Mouse (Mus musculus): ENCODE results near the gene Ift140.

Ift140 gene

DNA sequence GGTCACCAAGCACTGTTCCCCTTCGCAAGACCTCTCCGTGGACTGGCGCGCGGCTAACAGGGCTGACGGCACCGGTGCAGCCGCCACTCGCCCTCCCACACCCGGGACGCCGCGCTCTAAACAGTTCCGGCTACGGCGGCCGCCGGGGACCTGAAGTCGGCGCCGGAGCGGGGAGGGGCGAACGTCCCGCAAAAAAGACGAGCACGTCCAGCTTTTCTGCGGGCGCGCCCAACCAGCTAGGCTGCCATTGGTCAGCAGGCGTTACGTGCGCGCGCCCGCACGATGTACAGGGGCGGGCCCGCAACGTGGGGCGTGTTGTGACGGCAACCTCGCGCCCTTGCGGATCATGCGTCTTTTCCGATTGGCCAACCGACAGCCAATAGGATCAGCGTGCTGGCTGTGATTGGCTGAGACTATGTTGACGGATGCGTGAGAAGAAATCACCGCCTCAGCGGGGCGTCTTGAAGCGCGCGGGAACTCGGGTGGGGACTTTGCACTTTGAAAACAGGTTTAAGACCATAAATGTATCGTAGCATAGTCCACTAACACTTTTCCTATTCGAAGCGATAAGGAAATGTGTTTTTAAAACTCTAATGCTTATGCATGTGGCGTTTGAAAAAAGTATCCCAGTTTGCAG is at the start of gene Ift140, which contains the start of gene Cramp1l:
Gene Ift140, plus strand, starts transcription at position 431 of the 637 bp plus-strand sequence.
Gene Cramp1l, minus strand, starts transcription at position 134 of the 637 bp plus-strand sequence.
- peak; percentile 99 for DNase-seq (ENCODE audit: extremely low read depth, insufficient read length, low spot score)

DNA sequence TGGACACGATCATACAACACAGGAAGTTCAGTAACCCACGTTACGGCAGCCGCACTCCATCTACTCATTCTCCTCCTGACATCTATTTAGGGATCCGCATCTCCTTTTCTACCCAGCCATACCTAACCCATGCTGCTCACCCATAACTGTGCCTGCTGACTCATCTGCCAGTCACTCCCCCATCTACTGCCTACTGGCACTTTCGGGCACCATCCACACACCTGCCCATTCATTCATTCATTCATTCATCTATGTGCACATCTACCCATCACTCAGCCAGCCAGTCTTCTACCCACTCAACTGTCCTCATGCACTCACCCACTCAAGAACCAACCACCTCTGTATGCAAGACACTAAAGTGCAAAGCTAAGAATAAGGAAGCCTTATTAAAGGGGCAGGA is 28.7 kb upstream of the Ift140 start:
- DNase-seq (ENCODE audit: extremely low read depth, insufficient read length, low spot score), result no peak

DNA sequence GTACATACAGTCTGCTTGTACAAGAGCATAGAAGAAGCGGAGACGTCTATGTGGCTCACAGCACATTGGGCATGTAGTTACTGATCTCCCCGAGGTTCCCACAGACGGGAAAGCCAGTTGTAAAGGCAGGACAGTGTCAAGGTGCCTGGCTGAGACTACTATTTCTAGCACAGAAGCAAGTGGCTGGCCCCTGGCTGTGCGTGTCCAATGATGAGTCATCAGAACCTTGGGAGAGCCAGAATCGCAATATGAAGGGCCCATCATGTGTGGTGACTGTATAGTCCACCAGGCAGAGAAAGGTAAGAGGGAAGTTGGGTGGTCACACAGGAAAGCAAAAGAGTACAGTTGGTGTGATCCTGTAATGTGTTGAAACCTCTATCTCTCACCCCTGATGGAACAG is 21.2 kb upstream of the Ift140 start:
- no peak for DNase-seq (ENCODE audit: extremely low read depth, insufficient read length, low spot score)

DNA sequence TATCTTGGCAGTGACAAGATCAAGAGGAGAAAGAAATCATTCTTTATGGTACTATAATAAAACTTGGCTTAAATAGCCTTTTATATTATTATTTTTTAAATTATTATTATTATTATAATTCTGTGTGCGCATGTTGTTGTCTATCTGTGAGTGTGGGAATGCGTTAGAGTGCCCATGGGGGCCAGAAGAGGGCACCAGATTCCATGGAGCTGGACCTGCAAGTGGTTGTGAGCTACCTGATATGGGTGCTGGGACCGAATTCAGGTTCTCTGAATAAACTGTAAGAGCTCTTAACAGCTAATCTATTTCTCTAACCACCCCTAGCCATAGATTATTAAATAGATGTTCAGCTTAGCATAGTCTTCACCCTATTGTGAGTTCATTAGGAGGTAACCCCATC is 10.8 kb upstream of the Ift140 start:
- no peak for DNase-seq (ENCODE audit: extremely low read depth, insufficient read length, low spot score)

DNA sequence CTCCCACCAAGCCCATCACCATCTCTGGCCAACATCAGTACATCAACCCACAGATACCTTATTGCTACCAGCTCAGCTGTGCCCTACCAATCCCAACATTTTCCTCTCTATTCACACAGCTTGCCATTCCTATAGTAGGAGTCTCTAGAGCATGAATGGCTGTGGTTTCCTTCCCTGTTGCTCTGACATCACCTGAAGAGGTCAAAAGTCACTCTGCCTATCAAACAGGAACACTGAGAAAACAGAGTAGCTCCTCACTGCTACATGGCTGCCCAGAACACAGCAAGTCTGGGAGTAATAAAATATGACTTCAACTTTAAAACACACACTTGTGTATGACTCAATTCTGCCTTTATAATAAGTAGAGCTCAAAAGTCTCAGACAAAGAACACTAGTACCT is 8.4 kb upstream of the Ift140 start:
- DNase-seq (ENCODE audit: extremely low read depth, insufficient read length, low spot score), result no peak

DNA sequence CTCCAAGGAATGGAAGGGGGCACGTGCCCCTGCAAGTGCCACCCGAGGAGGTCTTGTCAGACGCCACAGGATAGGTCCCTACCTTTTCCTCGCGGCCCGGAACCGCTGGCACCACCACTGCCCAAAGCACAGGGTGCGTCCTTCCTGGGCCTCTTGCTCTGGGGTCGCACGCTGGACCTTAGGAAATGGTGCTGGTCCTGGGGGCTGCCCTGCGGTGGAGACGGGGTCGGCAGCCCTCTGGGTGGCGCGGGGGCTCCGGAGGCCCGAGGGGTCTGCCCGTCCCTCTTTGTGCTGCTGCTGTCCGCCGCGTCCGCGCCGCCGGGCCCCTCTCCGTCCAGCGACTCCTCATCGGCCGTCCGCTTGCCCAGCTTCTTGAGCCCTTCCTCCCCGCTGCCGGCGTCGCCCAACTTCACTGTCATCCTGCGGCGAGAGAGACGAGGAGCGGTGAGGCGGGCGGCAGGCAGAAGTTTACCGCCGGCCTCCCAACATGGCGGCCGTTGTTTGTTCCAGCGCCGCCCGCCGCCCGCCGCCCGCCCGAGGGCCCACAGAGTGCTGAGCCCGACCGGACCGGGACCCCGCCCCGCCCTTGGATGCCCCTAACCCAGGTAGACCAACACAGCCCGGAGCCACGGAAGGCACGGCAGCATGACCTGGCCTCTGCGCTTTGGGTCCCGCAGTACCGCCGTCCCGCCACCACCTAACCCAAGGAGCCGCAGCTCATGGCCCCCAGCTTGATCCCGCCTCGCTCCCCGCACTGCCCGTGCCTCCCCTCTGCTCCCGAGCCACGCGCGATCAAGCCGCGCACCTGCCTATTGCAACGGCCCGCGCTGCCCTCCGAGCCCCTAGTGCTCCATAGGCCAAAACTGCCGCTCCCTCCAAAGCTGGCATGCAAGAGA is 2.0 kb upstream of the Ift140 start:
- peak; percentile 50 for DNase-seq (ENCODE audit: extremely low read depth, insufficient read length, low spot score)

DNA sequence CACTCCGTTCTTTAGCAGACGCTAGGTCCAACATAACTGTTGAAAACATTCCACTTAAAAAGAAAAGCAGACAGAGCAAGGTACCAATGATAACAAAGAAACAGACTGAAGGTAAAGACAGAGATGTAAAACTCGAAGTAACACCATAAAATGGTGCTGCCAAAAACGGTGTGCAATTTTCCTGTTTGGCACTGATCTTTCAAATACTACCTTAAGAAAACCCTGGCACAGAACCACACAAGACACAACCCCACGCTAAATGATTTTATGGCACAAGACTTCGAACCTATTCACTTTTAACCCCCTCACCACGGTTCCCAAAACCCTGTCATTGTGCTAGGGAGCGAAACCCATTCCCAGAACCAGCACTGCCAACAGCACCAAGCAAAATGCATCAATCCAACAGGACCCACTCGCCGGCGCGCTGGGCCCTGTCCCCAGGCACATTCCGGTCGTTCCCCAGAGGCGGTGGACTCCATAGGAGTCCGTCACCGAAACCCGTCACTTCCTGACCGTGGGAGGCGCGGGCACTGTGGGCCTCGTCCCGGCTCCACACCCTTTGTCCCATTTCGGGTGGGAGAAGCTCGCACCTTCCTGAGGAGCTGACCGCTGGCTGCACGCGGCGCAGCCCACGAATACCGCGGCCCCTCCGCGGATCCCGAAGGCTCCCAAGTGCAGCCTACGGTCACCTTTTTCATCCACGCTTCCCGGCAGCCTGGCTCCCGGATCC is 879 bp upstream of the Ift140 start:
- DNase-seq (ENCODE audit: extremely low read depth, insufficient read length, low spot score), result no peak

DNA sequence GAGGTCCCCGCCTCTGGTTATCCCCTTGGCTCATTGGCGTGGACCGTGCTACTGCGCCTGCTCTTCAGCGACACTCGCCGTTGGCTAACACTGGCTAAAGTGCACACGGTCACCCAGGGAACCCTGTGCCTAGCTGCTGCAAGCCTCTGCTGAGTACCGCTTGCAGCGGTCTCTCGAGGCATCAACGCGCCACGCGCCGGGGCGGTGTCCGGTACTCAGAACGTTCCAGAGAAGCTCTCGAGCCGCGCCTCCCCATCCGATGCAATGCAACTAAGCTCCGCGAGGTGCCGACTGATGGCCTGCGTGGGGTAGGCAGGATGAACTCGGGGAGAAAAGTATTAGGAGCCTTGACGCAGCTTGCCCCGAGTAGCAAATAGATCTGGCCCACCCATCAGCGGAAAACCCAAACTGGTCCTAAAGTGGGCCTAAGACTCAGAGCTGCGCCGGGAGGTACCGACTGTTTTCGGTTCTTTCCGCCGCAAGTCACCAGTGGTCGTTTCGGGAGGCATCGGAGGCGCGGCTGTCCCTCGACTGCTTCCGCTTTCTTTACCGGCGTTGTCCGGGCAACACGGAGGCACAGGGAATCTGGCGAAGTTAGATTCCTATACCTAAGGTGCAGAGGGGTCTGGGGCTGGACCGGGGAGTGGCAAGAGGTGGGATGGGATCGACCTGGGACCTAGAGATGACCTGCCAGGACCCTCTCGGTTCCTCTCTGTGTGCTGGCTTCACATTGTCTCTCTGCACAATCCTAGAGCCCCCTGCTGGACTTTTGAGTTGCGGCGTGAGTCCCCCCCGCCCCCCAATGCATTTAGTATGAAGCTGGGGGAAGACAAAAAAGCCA is 627 bp downstream of the Ift140 start:
- DNase-seq (ENCODE audit: extremely low read depth, insufficient read length, low spot score), result peak; percentile 83

DNA sequence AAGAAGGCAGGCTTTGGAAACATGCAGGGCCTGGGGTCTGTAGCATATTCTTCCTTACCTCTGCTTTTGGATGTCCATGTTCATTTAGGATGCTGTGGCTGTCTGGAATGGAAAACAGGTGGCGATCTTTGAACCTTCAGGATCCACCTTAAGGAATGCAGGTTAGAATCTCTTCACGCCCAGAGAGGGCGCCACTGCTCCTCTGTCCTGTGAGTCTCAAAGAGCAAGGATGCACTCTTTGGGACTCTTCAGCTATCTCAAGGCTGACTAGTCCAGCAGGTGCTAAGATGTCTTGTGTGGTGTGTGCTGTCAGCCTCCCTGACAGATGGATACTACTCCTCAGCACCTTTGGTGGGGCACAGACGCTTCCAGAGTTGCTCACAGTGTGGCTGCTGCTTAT is 20.3 kb downstream of the Ift140 start:
- DNase-seq (ENCODE audit: extremely low read depth, insufficient read length, low spot score), result no peak

DNA sequence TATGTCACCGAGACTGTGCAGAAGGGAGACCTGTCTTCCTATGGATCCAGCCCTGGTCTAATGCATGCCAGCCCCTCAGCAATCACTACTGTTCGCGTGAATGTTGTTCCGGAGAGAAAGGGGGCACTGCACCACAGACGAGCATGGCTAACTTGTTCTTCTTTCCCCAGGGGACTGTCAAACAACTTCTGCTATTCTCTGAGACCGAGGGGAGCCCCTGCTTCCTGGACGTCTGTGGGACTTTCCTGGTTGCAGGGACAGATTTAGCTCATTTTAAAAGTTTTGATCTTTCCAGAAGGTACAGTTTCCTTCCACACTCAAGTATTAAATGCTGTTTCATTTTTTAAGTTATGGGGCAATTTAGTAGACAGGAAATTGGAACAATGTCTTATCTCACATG is 29.0 kb downstream of the Ift140 start:
- no peak for DNase-seq (ENCODE audit: extremely low read depth, insufficient read length, low spot score)

DNA sequence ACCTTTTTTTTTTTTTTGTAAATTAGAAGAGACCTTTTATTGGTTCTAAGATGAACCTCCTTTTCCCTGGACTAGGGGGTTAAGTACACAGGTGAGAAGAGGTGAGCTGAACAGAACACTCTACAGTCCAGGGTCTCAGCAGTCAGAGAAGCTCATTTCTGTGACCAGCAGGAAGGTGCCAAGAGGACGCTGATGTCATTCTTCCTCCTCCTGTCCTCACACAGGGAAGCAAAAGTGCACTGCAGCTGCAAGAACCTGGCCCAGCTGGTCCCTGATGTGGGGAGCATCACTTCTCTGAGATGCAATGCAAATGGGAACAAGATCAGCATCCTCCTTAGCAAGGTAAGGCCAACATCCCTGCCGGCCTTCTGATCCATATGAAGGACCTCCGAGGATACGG is 29.4 kb downstream of the Ift140 start:
- no peak for DNase-seq (ENCODE audit: extremely low read depth, insufficient read length, low spot score)

DNA sequence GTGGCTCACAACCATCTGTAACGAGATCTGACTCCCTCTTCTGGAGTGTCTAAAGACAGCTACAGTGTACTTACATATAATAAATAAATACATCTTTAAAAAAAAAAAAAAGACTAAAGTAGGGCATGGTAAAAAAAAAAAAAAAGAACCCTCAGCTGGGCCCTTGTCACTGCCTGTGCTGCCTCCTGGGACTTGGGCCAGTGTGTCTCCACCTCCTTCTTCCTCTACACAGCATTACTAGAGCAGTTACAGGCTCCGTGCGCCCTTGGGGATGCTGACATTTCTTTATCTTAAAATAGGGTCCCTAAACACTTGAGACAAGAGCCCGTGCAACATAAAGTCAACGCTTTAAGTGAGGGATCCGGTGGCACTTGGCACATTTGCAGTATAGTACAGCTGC is 31.3 kb downstream of the Ift140 start:
- no peak for DNase-seq (ENCODE audit: extremely low read depth, insufficient read length, low spot score)

DNA sequence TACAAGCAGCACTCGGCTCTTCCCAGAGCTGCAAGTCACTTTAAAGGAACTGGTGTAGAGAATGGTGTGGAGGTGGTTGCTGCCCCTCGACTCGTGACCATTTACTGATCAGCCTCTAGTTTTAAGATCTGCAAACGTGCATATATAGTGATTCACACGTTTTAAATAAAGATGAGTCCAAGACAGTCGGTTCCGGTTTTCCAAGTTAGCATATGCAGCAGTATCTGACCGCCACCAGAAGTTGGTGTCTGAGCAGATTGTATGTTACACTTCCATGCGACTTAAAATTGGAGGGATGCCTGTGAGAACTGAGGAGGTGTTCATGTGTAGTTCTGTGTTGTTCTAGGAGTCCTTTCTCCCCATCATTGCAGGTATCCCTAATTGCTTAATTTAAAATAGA is 37.4 kb downstream of the Ift140 start:
- no peak for DNase-seq (ENCODE audit: extremely low read depth, insufficient read length, low spot score)

DNA sequence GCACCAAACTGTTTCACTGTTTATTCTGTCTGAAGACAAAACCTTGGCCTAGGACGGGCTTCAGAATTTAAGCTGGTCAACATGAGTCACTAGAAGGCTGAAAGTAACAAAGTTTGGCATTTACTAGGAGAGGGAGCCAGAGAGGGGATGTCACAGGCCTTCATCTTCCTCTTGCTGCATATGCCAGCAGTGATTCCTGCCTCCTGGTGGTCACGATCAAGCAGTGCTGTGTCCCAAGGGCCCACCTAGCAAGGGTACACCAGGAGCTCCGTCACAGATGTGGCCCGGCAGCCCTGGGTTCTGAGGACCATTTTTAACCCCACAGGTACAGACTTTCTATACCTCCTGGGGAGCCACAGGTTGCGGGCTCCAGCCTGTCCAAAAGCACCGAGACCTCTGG is 41.2 kb downstream of the Ift140 start:
- DNase-seq (ENCODE audit: extremely low read depth, insufficient read length, low spot score), result no peak

DNA sequence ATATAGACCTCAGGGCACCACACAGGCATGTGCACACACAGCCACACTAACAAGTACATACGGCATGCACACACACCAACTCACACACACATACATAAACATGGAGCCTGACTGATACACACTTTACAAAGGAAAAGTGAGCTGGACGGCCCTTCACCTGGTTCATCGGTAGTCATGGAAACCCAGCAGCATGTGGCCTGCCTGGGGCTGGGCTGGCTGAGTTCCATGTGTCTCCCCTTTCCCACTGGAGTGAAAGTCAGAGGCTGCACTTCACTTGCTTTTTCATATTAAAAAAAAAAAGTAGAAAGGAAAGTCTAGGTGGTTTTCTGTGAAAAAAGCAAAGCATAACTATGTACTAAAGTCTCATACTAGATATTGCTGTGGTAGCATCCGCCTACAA is 47.4 kb downstream of the Ift140 start:
- DNase-seq (ENCODE audit: extremely low read depth, insufficient read length, low spot score), result no peak

DNA sequence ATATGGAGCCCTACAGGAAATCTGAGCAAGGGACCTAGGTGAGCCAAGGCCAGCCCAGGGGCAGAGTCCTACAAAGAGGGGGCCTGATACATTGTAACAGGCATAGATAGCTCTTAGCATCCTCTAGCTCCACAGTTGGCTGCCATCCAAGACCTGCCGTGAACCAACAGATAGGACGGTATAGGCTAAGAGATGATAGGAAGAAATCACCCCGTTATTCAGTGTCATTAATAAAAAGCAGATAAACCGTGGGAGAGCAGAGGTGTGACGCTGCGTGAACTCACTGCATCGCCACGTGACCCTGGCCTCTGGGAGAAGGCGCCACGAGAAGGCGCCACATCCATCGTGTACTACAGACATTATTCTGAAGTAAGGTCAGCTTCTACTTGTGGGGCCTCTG is 48.0 kb downstream of the Ift140 start:
- no peak for DNase-seq (ENCODE audit: extremely low read depth, insufficient read length, low spot score)

DNA sequence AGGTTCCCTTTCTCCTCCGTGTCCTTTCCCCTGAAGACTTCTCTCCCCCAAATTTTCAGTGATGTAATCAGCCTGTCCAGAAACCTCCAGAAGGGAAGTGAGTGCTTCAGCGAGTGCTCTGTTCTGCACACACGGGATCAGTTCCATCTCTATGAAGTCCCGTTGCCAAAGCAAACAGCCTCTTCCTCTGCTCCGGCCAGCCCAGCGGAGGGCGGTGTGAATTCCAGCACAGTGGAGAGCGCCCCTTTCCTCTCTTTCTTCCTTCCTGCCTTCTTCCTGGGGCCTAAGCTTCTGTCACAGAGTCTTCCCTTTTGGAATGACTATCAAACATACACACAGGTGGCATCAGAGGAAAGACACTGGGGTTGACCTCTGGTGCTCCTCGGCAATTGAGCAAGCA is 48.5 kb downstream of the Ift140 start:
- DNase-seq (ENCODE audit: extremely low read depth, insufficient read length, low spot score), result no peak

DNA sequence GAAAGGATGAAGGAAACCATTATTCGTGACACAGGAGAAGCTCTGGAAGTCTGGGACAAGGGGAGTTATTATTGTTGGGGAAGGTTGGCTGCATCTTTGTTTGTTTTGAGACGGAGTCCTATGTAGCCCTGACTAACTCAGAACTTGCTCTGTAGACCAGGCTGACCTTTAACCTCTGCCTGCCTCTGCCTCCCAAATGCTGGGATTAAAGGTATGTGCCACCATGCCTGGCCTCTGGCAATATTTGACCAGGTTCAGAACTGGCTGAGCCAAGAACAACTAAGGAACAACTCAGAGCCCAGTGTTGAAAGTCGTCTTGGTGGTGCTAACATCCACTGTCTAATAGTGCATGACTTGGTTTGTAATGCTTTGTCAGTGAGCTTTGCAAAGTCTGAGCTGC is 49.3 kb downstream of the Ift140 start:
- no peak for DNase-seq (ENCODE audit: extremely low read depth, insufficient read length, low spot score)

DNA sequence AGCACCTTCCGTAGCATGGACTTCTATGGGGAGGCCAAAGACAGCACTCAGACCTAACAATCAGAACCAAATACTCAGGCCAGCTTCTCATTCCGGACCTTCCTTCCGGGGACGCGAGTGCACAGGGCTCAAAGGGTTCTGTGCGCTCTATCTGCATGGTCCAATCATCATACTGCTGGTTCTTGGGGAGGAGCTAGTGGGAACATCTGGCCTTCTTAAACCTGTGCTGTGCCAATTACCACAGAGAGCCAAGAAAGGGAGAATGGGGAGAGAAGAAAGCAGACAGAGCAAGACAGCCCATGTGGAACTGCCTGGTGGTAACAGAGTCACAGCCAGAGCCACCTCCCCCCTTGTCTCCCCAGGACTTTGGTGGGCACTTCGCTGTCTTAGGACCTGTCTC is 50.7 kb downstream of the Ift140 start:
- no peak for DNase-seq (ENCODE audit: extremely low read depth, insufficient read length, low spot score)

DNA sequence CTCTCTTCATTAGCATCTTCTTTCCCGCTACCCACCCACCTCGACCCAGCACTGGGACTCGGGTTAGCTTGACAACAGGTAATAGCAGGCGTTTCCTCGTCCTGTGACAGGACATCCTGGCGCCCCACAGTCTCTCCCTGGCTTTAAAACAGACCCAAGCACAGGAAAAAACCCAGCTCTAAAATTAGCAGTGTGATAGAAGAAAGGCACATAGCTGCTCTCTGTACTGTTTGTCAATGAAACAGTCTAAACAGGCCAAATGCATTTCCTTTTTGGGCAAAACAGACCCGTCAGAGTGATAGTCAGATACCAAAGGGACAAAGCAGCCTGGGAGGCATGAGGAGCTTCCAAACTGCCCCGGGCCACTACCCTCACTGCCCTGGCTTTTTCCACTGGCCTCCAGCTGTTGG is 51.6 kb downstream of the Ift140 start:
- DNase-seq (ENCODE audit: extremely low read depth, insufficient read length, low spot score), result no peak

DNA sequence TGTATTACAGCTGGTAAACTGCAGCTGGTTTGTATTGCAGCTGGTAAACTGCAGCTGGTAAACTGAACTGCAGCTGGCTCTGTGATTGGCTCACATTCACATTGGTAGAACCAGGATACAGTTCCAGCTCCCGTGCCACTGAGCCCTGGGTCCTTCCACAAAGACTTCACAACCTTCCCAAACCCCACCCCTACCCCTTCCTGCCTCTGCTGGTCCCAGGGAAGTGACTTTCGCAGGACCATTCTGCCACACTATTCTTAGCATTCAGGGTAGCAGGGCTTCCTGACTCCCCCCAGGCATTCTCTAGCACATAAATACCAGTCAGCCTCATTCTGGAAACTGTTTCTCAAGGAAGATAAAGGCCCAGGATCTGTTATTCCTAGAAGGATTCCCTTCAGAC is 52.8 kb downstream of the Ift140 start:
- no peak for DNase-seq (ENCODE audit: extremely low read depth, insufficient read length, low spot score)
